Mouse (Mus musculus) spleen, adult 10 weeks (tissue): ENCODE results near the gene Spats2. TPM values are rescaled to one million over a fixed set of nuclear protein-coding genes. Genes with fewer than 3 reads are reported as not detected.

Experiments used
- polyA plus RNA-seq: library from polyadenylated mRNA; stranded (reverse); fragments of 350-450 nt; fragmentation: Illumina TruSeq; extraction: RNeasy Lipid Tissue Mini Kit (QIAGEN cat#74804); gene quantifications from one replicate; pipeline ENCODE4 v1.2.3, GENCODE M21; 2015; ENCODE audit warnings: low replicate concordance; ENCODE audit not compliant: insufficient read depth

Gene Spats2
- 5.0 TPM for polyA plus RNA-seq

DNA sequence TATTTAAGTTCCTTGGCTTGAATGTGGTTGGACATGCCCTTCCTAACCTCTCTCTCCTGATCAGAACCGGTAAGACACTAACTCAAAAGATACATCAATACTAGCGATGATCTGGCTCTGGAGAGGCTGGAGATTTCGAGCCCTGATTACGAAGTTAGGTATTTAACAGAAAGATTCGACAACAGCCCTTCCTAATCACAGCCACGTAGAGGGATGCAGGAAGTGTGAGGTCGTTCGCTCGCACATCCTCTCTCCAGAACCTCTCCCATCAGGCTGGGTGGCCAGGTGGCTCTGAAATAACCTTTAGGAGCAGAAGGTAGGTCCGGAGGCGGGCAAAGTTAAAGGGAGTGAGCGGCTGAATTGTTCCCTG lies at the start of gene Spats2:
Spats2 (plus strand) TSS at position 206 of the 370 bp plus-strand sequence.

DNA sequence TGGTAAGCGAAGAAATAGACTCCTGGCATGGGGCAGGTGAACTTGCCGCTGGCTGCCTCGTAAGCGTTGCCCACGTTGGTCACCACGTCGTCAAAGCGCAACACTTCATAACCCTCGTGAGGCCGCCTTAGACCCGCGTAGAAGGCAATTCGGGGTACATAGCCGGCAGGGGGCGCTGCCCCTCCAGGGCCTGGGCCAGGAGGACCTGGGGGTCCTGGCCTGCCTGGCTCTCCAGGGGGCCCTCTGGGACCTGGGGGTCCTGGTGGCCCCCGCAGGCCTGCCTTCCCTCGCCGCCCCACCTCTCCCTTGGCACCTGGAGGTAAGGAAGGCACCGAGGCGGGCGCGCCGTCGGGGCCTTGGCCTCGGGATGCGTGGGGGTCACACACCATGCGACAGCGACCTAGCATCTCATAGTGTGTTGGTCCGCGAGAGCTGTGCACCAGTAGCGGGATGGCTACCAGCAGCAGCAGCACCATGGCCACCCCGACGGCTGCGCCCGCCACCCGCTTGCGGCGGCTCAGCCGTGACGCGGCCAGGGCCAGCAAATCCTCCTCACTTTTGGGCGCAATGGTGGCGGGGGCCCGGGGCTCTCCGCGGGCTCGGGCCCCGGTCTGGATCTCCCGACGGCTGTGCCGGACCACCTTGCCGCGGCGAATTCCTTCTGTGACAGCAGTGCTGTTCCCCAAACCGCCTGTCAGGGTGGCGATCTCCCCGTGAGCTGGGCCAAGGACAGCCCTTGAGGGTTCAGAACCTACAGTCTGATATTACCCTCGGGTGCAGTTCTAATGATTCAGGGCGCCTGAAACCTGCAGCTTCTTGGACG lies 38.3 kb upstream of the Spats2 start, which contains the start of gene C1ql4:
C1ql4 (minus strand) TSS at position 565 of the 823 bp plus-strand sequence.

DNA sequence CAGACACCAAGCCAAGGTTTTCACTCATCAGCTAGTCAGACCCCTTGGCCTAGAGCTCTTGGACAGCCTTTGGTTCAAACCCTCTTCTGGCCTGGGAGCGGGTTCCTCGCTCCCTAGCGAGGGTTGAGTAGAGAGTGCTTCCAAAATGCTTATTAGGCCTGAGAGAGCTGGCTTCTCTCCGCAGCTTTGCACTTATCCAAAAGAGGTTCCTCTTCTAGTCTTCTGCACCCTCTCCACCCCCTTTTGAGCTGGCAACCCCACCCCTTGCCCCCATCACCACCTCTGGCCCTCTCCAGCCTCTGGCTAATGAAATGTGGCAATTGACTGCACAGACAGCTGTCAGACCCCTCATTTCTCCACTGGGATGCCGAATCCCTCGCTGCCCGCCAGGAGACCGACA lies 32.8 kb upstream of the Spats2 start, which contains the start of gene Dnajc22:
Dnajc22 (plus strand) TSS at position 301 of the 400 bp plus-strand sequence.

DNA sequence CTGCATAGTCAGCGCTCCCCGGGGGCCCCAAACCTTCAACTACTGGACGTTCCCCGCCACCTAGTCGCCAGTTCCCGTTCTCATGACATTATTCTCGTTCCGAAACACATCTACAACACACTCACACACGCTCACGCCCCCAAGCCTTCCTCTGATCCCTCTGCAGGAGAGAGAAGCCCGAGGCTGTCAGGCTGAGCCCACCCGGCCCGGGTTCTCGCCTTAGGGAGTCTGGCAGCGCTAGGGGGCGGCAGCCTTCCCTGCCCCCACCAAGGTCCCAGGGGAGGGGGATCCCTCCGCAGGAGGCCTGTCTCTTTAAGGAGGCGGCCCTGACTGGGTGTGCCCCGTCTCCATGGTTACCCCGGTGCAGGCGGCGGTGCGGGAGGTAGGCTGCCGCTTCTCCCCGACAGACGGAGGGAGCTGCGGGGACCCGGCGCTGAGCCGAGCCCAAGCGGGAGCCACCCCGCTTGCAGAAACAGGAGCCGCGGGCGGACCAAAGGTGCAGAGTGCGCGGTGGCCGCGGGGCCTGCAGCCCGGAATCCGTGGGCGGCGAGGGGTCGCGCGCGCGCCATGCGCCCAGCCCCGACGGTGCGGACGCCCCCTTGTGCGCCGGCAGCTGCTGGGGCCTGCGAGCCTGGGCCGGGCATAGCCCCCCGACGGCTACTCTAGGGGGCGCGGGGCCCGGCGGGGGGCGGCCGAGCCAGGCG lies 98.6 kb downstream of the Spats2 start, which contains the start of gene Kcnh3:
Kcnh3 (plus strand) TSS at position 654 of the 704 bp plus-strand sequence.

DNA sequence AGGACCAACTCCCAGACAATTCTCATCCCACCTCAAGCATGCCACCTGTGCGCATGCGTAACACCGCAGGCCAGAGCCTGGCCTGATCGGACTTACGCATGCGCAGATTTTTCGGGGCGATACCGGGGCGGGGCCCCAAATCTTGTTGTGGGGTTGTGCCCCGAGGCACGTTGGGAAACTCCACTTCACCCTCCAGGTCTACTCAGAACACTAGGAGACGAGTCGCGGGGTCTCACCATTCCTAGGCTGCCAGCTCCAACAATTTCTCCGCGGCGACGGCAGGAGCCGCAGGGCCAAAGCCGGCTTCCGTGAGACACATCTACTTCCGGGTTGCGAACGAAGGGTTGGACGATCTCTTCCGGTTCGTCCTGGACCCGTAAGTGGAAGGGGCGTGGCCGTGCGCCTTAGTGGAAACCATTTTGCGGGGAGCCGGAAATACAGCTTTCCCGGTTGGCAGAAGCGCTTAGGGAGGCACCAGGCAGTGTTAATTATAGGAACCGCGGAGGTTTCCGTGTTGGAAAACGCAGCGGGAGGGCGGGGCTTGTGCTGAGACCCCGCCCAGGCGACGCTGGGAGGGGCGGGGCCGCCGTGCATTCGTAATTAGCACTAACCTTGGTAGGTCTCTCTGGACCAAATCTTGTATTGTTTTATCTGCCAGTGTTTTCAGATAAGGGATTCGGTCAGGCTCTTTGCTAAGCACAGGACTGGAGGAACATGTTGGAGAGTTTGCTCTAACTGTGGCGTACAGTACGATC lies 126.1 kb downstream of the Spats2 start, which contains the start of gene Mcrs1:
Mcrs1 (minus strand) TSS at position 336 of the 755 bp plus-strand sequence.

Other genes with a start within 250 kb of the Spats2 start
- gene Rhebl1, start 231.4 kb upstream of the Spats2 start, polyA plus RNA-seq = 18.7 TPM
- 0.55 TPM for gene Dhh, start 227.4 kb upstream of the Spats2 start, polyA plus RNA-seq
- 64.6 TPM for gene Lmbr1l, start 207.7 kb upstream of the Spats2 start, polyA plus RNA-seq
- 382 TPM for gene Tuba1b, start 191.4 kb upstream of the Spats2 start, polyA plus RNA-seq
- not detected for gene Gm49450, start 172.4 kb upstream of the Spats2 start, polyA plus RNA-seq
- gene Tuba1a, start 172.2 kb upstream of the Spats2 start, polyA plus RNA-seq = 104 TPM
- gene Tuba1c, start 96.0 kb upstream of the Spats2 start, polyA plus RNA-seq = 61.5 TPM
- gene Prph, start 70.7 kb upstream of the Spats2 start, polyA plus RNA-seq = not detected
- 3.4 TPM for gene Troap, start 51.3 kb upstream of the Spats2 start, polyA plus RNA-seq
- gene C1ql4, start 38.1 kb upstream of the Spats2 start, polyA plus RNA-seq = not detected
- 0.86 TPM for gene Dnajc22, start 32.7 kb upstream of the Spats2 start, polyA plus RNA-seq
- gene Kcnh3, start 98.9 kb downstream of the Spats2 start, polyA plus RNA-seq = 0.64 TPM
- 16.6 TPM for gene Mcrs1, start 126.0 kb downstream of the Spats2 start, polyA plus RNA-seq
- 11.7 TPM for gene Prpf40b, start 169.2 kb downstream of the Spats2 start, polyA plus RNA-seq
- 0.11 TPM for gene Fam186b, start 170.0 kb downstream of the Spats2 start, polyA plus RNA-seq
- gene Fmnl3, start 244.6 kb downstream of the Spats2 start, polyA plus RNA-seq = 32.1 TPM